Mouse (Mus musculus): ENCODE measurements at regions not wholly inside any gene's neighbourhood (a gene's known extent, or its start where the extent isn't known, plus 50 kb on each side); places are given as distances from the start of the nearest gene placed in this dataset.

- Histone ChIP-seq H3K27me3 (replicated peaks) (no peaks in the 10 kb centered on the region), H3K36me3 (no peaks in the 10 kb centered on the region), H3K9me3 (replicated peaks) (no peaks in the 10 kb centered on the region), H3K4me3 (replicated peaks) (no peak overlapping the region), H3K4me1 (no peaks in the 10 kb centered on the region), H3K27ac (replicated peaks) (no peak overlapping the region), H3K9ac (replicated peaks) (no peak overlapping the region), H3K4me2 (no peak overlapping the region)
- 85% methylated on average over 4 of the region's 4 CpGs for WGBS
- no peak for ATAC-seq (ENCODE audit: low FRiP score)
Observed at GRCm38 (mm10) chr9:14109492-14109891, 165.4 kb upstream of the Sesn3 start.

DNA sequence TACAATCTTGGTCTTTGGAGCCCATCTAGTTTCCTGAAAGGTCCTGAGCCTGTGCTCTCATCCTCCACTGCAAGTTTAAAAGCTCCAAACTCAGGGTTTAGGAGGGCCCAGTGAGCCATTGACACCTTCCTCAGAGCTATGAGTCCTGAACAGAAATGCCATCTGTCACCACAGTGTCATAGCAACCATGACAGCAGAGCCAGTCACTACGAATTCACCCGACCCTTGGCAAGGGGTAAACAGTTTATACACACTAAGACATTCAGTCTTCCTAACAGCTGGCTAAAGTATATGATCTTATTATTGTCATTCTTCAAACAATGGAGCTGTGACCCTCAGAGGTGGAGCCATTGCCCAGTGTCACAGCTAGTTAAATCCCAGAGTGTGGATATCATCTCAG lies 163.2 kb upstream of the Sesn3 start:
- Histone ChIP-seq H3K4me2 (no peak overlapping the region), H3K4me3 (replicated peaks) (no peak overlapping the region), H3K36me3 (no peaks in the 10 kb centered on the region), H3K4me1 (no peaks in the 10 kb centered on the region), H3K9me3 (replicated peaks) (no peaks in the 10 kb centered on the region), H3K27me3 (replicated peaks) (no peaks in the 10 kb centered on the region), H3K27ac (replicated peaks) (no peak overlapping the region), H3K9ac (replicated peaks) (no peak overlapping the region)
- ATAC-seq (ENCODE audit: low FRiP score), result no peak
- 36% methylated on average over 2 of the region's 2 CpGs for WGBS

DNA sequence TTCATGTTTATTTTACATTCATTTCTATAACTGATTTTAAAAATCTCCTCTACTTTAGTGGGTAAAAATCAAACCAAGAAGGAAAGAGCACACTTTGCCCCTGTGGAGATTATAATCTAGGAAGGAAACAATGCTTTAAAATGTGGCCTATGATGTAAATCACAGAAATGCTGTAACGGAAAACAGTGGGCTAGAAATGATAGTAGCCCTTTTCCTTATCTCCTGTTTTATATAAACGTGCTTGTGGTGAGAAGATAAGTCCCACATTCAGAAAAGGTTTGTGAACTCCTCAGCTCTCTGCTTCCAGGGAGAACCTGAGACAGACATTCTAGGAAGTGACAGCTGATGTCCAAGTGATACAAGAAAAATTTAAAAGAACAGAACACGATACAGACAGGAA lies 159.3 kb upstream of the Sesn3 start:
- Histone ChIP-seq H3K9ac (replicated peaks) (no peak overlapping the region), H3K4me2 (no peak overlapping the region), H3K27me3 (replicated peaks) (no peaks in the 10 kb centered on the region), H3K9me3 (replicated peaks) (no peaks in the 10 kb centered on the region), H3K4me1 (no peaks in the 10 kb centered on the region), H3K27ac (replicated peaks) (no peak overlapping the region), H3K4me3 (replicated peaks) (no peak overlapping the region), H3K36me3 (no peaks in the 10 kb centered on the region)
- 89% methylated on average over 3 of the region's 3 CpGs for WGBS
- ATAC-seq (ENCODE audit: low FRiP score), result no peak

- Histone ChIP-seq H3K4me2 (no peak overlapping the region), H3K4me1 (no peaks in the 10 kb centered on the region)
- 84% methylated on average over 8 of the region's 8 CpGs for WGBS
Observed at GRCm38 (mm10) chr9:14116097-14116840, 158.6 kb upstream of the Sesn3 start.

DNA sequence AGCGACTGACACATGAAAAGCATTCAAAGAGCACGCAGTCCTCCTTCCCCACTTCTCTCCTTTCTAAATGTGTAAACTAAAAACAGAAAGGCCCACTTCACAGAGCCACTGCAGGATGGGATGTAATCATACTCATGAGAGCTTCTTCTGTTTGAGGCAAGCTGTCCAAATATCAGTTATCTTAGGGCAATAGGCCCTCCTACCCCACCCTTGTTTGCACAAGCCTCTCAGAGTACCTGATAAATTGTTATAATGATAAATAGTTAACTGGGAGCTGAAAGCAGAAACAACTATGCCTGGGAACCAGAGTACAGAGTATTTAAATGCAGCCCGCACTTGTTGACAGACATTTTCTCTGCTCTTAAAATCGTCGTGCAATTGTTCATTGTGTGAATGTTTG lies 141.5 kb upstream of the Sesn3 start:
- Histone ChIP-seq H3K4me1 (no peaks in the 10 kb centered on the region), H3K27me3 (replicated peaks) (no peaks in the 10 kb centered on the region), H3K36me3 (no peaks in the 10 kb centered on the region), H3K4me3 (replicated peaks) (no peak overlapping the region), H3K9ac (replicated peaks) (no peak overlapping the region), H3K4me2 (no peak overlapping the region), H3K27ac (replicated peaks) (no peak overlapping the region), H3K9me3 (replicated peaks) (0 out of 2 replicates have a peak, but pooled peaks cover 2% of the 10 kb centered on the region)
- 87% methylated on average over 5 of the region's 5 CpGs for WGBS
- ATAC-seq (ENCODE audit: low FRiP score), result no peak

More at GRCm38 (mm10) chr9:14116097-14116840, 158.6 kb upstream of the Sesn3 start:
- Histone ChIP-seq H3K36me3 (no peaks in the 10 kb centered on the region), H3K27me3 (replicated peaks) (no peaks in the 10 kb centered on the region), H3K4me3 (replicated peaks) (no peak overlapping the region), H3K9me3 (replicated peaks) (no peaks in the 10 kb centered on the region), H3K27ac (replicated peaks) (no peak overlapping the region), H3K9ac (replicated peaks) (no peak overlapping the region)
- ATAC-seq (ENCODE audit: low FRiP score), result no peak

DNA sequence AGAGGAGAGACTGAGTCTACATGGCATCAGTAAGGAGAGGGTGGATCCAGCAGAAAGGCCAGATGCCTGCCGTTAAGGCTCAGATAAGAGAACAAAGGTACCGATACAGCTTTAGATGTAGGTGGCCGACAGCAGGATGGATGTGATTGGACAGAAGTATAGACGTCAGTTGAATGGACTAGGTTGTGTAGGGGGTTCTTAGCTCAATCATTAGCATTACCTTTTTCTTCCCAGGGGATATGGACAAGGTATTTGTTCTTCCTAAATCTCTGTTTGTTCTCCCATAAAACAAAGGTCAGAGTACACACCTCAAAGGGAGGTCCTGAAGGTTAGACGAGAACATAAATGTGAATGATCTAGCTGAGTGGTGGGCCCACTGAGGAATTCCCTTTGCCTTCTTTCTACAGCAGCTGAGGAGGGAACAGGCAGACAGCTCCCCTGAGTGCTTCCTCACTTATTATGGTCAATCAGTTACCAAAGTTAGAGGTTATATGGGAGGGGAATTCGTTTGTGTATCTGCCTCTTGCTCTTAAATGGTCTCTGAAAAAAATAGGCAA lies 139.9 kb upstream of the Sesn3 start:
- Histone ChIP-seq H3K4me1 (no peaks in the 10 kb centered on the region), H3K36me3 (no peaks in the 10 kb centered on the region), H3K27me3 (replicated peaks) (no peaks in the 10 kb centered on the region), H3K9me3 (replicated peaks) (0 out of 2 replicates have a peak, but pooled peaks cover 2% of the 10 kb centered on the region), H3K27ac (replicated peaks) (no peak overlapping the region), H3K4me2 (no peak overlapping the region), H3K9ac (replicated peaks) (no peak overlapping the region), H3K4me3 (replicated peaks) (no peak overlapping the region)
- no peak for ATAC-seq (ENCODE audit: low FRiP score)
- WGBS, result 74% methylated on average over 6 of the region's 6 CpGs

DNA sequence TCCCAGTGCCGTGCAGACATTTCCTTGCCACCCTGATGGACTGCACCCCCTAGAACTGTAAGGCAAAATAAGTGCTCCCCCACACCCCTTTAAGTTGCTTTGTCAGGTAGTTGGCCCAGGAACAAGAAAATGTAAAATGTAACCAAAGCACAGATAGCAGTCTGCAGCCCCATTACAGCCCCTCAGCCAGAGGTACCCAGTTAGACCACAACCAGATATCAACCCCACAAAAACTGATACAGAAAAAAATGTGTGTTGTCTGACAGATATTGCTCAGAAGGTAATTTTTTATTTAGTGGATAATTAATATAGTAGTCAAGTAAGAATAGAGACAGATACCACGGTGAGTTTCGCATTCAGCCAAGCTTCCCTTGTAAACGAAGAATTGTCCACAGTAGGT lies 133.5 kb upstream of the Sesn3 start:
- Histone ChIP-seq H3K4me3 (replicated peaks) (no peak overlapping the region), H3K27me3 (replicated peaks) (no peaks in the 10 kb centered on the region), H3K9me3 (replicated peaks) (no peaks in the 10 kb centered on the region), H3K27ac (replicated peaks) (no peak overlapping the region), H3K36me3 (no peaks in the 10 kb centered on the region), H3K4me2 (no peak overlapping the region), H3K9ac (replicated peaks) (no peak overlapping the region), H3K4me1 (no peaks in the 10 kb centered on the region)
- WGBS, result 97% methylated on average over 4 of the region's 4 CpGs
- ATAC-seq (ENCODE audit: low FRiP score), result no peak

- Histone ChIP-seq H3K4me2 (no peak overlapping the region), H3K36me3 (no peaks in the 10 kb centered on the region), H3K27ac (replicated peaks) (no peak overlapping the region), H3K4me1 (no peaks in the 10 kb centered on the region), H3K9ac (replicated peaks) (no peak overlapping the region), H3K27me3 (replicated peaks) (no peaks in the 10 kb centered on the region), H3K9me3 (replicated peaks) (no peaks in the 10 kb centered on the region), H3K4me3 (replicated peaks) (no peak overlapping the region)
- 64% methylated on average over 2 of the region's 2 CpGs for WGBS
- no peak for ATAC-seq (ENCODE audit: low FRiP score)
Observed at GRCm38 (mm10) chr9:14143988-14144387, 130.9 kb upstream of the Sesn3 start.

GRCm38 (mm10) chr9:14147088-14147487 lies 127.8 kb upstream of the Sesn3 start:
- no peaks in the 10 kb centered on the region for H3K27me3 ChIP-seq (replicated peaks)
- H3K4me1 ChIP-seq, result no peaks in the 10 kb centered on the region
- no peak overlapping the region for H3K4me3 ChIP-seq (replicated peaks)
- H3K9me3 ChIP-seq (replicated peaks), result no peaks in the 10 kb centered on the region
- H3K9ac ChIP-seq (replicated peaks), result no peak overlapping the region
- 90% methylated on average over 7 of the region's 7 CpGs for WGBS
- no peaks in the 10 kb centered on the region for H3K36me3 ChIP-seq
- no peak for ATAC-seq (ENCODE audit: low FRiP score)
- no peak overlapping the region for H3K27ac ChIP-seq (replicated peaks)
- no peak overlapping the region for H3K4me2 ChIP-seq

GRCm38 (mm10) chr9:14147731-14148130 lies 127.1 kb upstream of the Sesn3 start:
- H3K27me3 ChIP-seq (replicated peaks), result no peaks in the 10 kb centered on the region
- H3K4me1 ChIP-seq, result no peaks in the 10 kb centered on the region
- no peak overlapping the region for H3K27ac ChIP-seq (replicated peaks)

DNA sequence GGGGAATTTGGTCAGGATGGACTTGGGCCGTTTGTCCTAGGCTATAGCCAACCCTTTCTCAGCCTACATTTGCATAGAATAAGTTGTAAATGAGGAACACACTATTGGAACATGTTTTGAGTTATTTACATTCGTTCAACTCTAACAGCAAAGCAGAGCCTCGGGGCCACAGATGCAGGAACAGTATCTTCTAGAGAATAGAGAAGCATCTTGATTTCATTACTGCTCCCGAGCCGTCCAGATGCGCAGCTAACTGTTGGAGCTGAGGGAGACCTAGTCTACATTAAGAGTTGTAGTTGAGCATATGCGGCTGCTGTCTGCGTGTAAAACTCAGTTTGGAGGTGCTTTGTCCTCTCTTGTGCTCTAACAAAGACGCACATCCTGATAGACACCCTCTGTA lies 124.6 kb upstream of the Sesn3 start:
- no peaks in the 10 kb centered on the region for H3K36me3 ChIP-seq
- H3K27ac ChIP-seq (replicated peaks), result no peak overlapping the region
- H3K9ac ChIP-seq (replicated peaks), result no peak overlapping the region
- no peak overlapping the region for H3K4me2 ChIP-seq
- no peaks in the 10 kb centered on the region for H3K27me3 ChIP-seq (replicated peaks)
- H3K4me3 ChIP-seq (replicated peaks), result no peak overlapping the region
- no peaks in the 10 kb centered on the region for H3K9me3 ChIP-seq (replicated peaks)
- WGBS, result 89% methylated on average over 9 of the region's 9 CpGs
- no peaks in the 10 kb centered on the region for H3K4me1 ChIP-seq
- no peak for ATAC-seq (ENCODE audit: low FRiP score)

More at GRCm38 (mm10) chr9:14147731-14148130, 127.1 kb upstream of the Sesn3 start:
- Histone ChIP-seq H3K36me3 (no peaks in the 10 kb centered on the region), H3K9me3 (replicated peaks) (no peaks in the 10 kb centered on the region), H3K9ac (replicated peaks) (no peak overlapping the region), H3K4me3 (replicated peaks) (no peak overlapping the region), H3K4me2 (no peak overlapping the region)
- no peak for ATAC-seq (ENCODE audit: low FRiP score)
- WGBS, result 69% methylated on average over 4 of the region's 4 CpGs

DNA sequence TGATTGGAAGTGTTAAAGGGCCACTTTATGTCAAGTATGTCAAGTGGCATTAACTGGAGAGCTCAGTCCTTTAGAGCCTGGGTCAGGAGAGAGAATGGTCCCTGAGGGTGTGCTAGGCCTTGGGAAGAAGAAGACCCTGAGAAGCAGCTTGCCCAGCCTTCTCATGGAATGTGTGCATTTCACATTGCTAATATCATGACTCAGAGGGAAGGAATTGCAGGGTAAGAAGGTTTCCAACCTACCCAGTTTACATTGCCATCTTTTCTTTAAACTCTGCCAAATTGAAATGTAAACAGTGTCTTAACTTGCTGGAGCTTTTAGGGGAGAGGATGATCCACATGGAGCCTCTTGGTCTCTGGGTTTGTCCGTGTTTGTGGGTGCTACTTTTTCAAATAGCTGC lies 117.9 kb upstream of the Sesn3 start:
- Histone ChIP-seq H3K4me1 (no peaks in the 10 kb centered on the region), H3K4me3 (replicated peaks) (no peak overlapping the region), H3K27ac (replicated peaks) (no peak overlapping the region), H3K27me3 (replicated peaks) (no peaks in the 10 kb centered on the region), H3K4me2 (no peak overlapping the region), H3K9me3 (replicated peaks) (no peaks in the 10 kb centered on the region), H3K9ac (replicated peaks) (no peak overlapping the region), H3K36me3 (no peaks in the 10 kb centered on the region)
- 69% methylated on average over 1 of the region's 1 CpGs for WGBS
- no peak for ATAC-seq (ENCODE audit: low FRiP score)
